21 mouse cellular contexts compared by ENCODE assay signal in genomic region chr2:27486725-27487124, GRCm38 (mm10). TPM values are rescaled to one million over a fixed set of nuclear protein-coding genes. Genes with fewer than 3 reads are reported as not detected.
"Had no signal": no experiment of that assay in that cellular context is flagged by ENCODE, and none has a peak within 500 bp of the region (broad histone marks: within the 10 kb centered on the region; RNA-seq: fewer than 3 reads in every experiment).

No protein-coding gene starts in this region.

- H3K4me2 ChIP-seq: kidney, embryonic 15.5 days; midbrain, embryonic 13.5 days; neural tube, embryonic 13.5 days; stomach, embryonic 15.5 days had no signal

- H3K27ac ChIP-seq: kidney, embryonic 15.5 days; left cerebral cortex, adult 2 months; liver, embryonic 14.5 days; macrophage; midbrain, embryonic 10.5 days; midbrain, embryonic 13.5 days; neural tube, embryonic 13.5 days; stomach, embryonic 15.5 days had no signal

- H3K4me1 ChIP-seq: kidney, embryonic 15.5 days; midbrain, embryonic 10.5 days; midbrain, embryonic 13.5 days; neural tube, embryonic 13.5 days; stomach, embryonic 15.5 days had no signal

- ATAC-seq: midbrain, embryonic 13.5 days; midbrain, embryonic 16.5 days had no signal

- H3K27me3 ChIP-seq: kidney, embryonic 15.5 days; megakaryocyte, embryonic 14.5 days; midbrain, embryonic 13.5 days; neural tube, embryonic 13.5 days; stomach, embryonic 15.5 days had no signal

- H3K36me3 ChIP-seq: kidney, embryonic 15.5 days; midbrain, embryonic 10.5 days; midbrain, embryonic 13.5 days; neural tube, embryonic 13.5 days; stomach, embryonic 15.5 days had no signal

- H3K4me3 ChIP-seq: kidney, embryonic 15.5 days; left cerebral cortex, adult 2 months; megakaryocyte, embryonic 14.5 days; midbrain, embryonic 10.5 days; midbrain, embryonic 13.5 days; myocyte; neural tube, embryonic 13.5 days; stomach, embryonic 15.5 days had no signal

- H3K9me3 ChIP-seq: kidney, embryonic 15.5 days; megakaryocyte, embryonic 14.5 days; midbrain, embryonic 10.5 days; midbrain, embryonic 13.5 days; neural tube, embryonic 13.5 days; stomach, embryonic 15.5 days had no signal

- H3K9ac ChIP-seq: kidney, embryonic 15.5 days; liver, embryonic 14.5 days; midbrain, embryonic 13.5 days; neural tube, embryonic 13.5 days; stomach, embryonic 15.5 days had no signal

- DNase-seq: kidney, adult 8-10 months; kidney, postnatal 10 days; kidney, postnatal 36 days; layer of hippocampus, postnatal 36 days; lung, adult 2 months; retina, postnatal 1 day; right cerebral cortex, postnatal 25 days; spleen, adult 18-20 months; thymus, postnatal 25 days had no signal

RNA-seq across cellular contexts. Expression of gene Brd3os, which starts 44.6 kb away (rescaled TPM):
- total RNA-seq: monocyte, adult 5-6 weeks had no signal
